Mouse (Mus musculus): Measurements from ENCODE around the gene Pak2. TPM values are rescaled to one million over a fixed set of nuclear protein-coding genes. Genes with fewer than 3 reads are reported as not detected.

The Pak2 gene
- total RNA-seq (2018; cell fraction: chromatin; rRNA removed) = 10 to 100 TPM; 53.5 to 97.8 (median 68.9) TPM
- 100 to 1,000 TPM in 6 of 26 experiments, 10 to 100 TPM in 20; 70.5 to 112 (median 93.3) TPM for total RNA-seq (2018; cell fraction: cytosol; rRNA removed)
- 100 to 1,000 TPM in 7 of 26 experiments, 10 to 100 TPM in 19; 68.7 to 134 (median 81.3) TPM for total RNA-seq (2018; cell fraction: nucleus; rRNA removed)
- polyA plus RNA-seq (2018) = 58.5 to 99.5 TPM (median 73.3 TPM) in 3 replicates

GRCm38 (mm10) chr16:32078991-32079511 is at the start of gene Pak2:
Pak2 (minus strand) TSS chr16:32079342.
- WGBS (ENCODE audit: missing documents) = under 1% methylated on average over 41 of the region's 60 CpGs
- Histone ChIP-seq H3K27ac (peak within 1 kb of the TSS; percentile 72), H3K36me3 (ENCODE audit: inconsistent target) (no peaks in the 10 kb centered on the region), H3K79me2 (ENCODE audit: inconsistent target) (peaks cover 47% of the 10 kb centered on the region), H3K4me3 (ENCODE audit: inconsistent target) (peak within 1 kb of the TSS; percentile 90)

GRCm38 (mm10) chr16:32127046-32127445 is 47.9 kb upstream of the Pak2 start:
- WGBS (ENCODE audit: missing documents) = 69% methylated on average over 4 of the region's 4 CpGs
- Histone ChIP-seq H3K4me3 (ENCODE audit: inconsistent target) (no peak overlapping the region), H3K79me2 (ENCODE audit: inconsistent target) (no peaks in the 10 kb centered on the region), H3K36me3 (ENCODE audit: inconsistent target) (no peaks in the 10 kb centered on the region), H3K27ac (no peak overlapping the region)

- Histone ChIP-seq H3K4me3 (ENCODE audit: inconsistent target) (no peak overlapping the region), H3K79me2 (ENCODE audit: inconsistent target) (no peaks in the 10 kb centered on the region), H3K36me3 (ENCODE audit: inconsistent target) (no peaks in the 10 kb centered on the region), H3K27ac (no peak overlapping the region)
- 91% methylated on average over 3 of the region's 3 CpGs for WGBS (ENCODE audit: missing documents)
Measured at GRCm38 (mm10) chr16:32125364-32125763, 46.2 kb upstream of the Pak2 start.

- 25% methylated on average over 17 of the region's 17 CpGs for WGBS (ENCODE audit: missing documents)
- Histone ChIP-seq H3K27ac (peak overlapping the region; percentile 44), H3K4me3 (ENCODE audit: inconsistent target) (no peak overlapping the region), H3K36me3 (ENCODE audit: inconsistent target) (no peaks in the 10 kb centered on the region), H3K79me2 (ENCODE audit: inconsistent target) (no peaks in the 10 kb centered on the region)
Measured at GRCm38 (mm10) chr16:32124444-32125335, 45.5 kb upstream of the Pak2 start.

- H3K79me2 ChIP-seq (ENCODE audit: inconsistent target) = no peaks in the 10 kb centered on the region
- H3K27ac ChIP-seq = no peak overlapping the region
- no peak overlapping the region for H3K4me3 ChIP-seq (ENCODE audit: inconsistent target)
- no peaks in the 10 kb centered on the region for H3K36me3 ChIP-seq (ENCODE audit: inconsistent target)
- 82% methylated on average over 7 of the region's 7 CpGs for WGBS (ENCODE audit: missing documents)
Measured at GRCm38 (mm10) chr16:32124020-32124419, 44.9 kb upstream of the Pak2 start.

GRCm38 (mm10) chr16:32120454-32120853 is 41.3 kb upstream of the Pak2 start:
- Histone ChIP-seq H3K36me3 (ENCODE audit: inconsistent target) (no peaks in the 10 kb centered on the region), H3K79me2 (ENCODE audit: inconsistent target) (no peaks in the 10 kb centered on the region), H3K27ac (no peak overlapping the region), H3K4me3 (ENCODE audit: inconsistent target) (no peak overlapping the region)
- 100% methylated on average over 3 of the region's 3 CpGs for WGBS (ENCODE audit: missing documents)

- Histone ChIP-seq H3K27ac (no peak overlapping the region), H3K4me3 (ENCODE audit: inconsistent target) (no peak overlapping the region), H3K36me3 (ENCODE audit: inconsistent target) (no peaks in the 10 kb centered on the region), H3K79me2 (ENCODE audit: inconsistent target) (no peaks in the 10 kb centered on the region)
- WGBS (ENCODE audit: missing documents) = 86% methylated on average over 5 of the region's 5 CpGs
Measured at GRCm38 (mm10) chr16:32116186-32116585, 37.0 kb upstream of the Pak2 start.

GRCm38 (mm10) chr16:32115781-32116180 is 36.6 kb upstream of the Pak2 start:
- H3K79me2 ChIP-seq (ENCODE audit: inconsistent target) = no peaks in the 10 kb centered on the region
- no peak overlapping the region for H3K4me3 ChIP-seq (ENCODE audit: inconsistent target)
- WGBS (ENCODE audit: missing documents) = 69% methylated on average over 6 of the region's 6 CpGs
- H3K36me3 ChIP-seq (ENCODE audit: inconsistent target) = no peaks in the 10 kb centered on the region
- peak overlapping the region; percentile 94 for H3K27ac ChIP-seq

GRCm38 (mm10) chr16:32114968-32115695 is 36.0 kb upstream of the Pak2 start:
- H3K36me3 ChIP-seq (ENCODE audit: inconsistent target) = no peaks in the 10 kb centered on the region
- H3K27ac ChIP-seq = peak overlapping the region; percentile 94
- 21% methylated on average over 15 of the region's 15 CpGs for WGBS (ENCODE audit: missing documents)
- no peaks in the 10 kb centered on the region for H3K79me2 ChIP-seq (ENCODE audit: inconsistent target)
- H3K4me3 ChIP-seq (ENCODE audit: inconsistent target) = no peak overlapping the region

- H3K79me2 ChIP-seq (ENCODE audit: inconsistent target) = no peaks in the 10 kb centered on the region
- no peaks in the 10 kb centered on the region for H3K36me3 ChIP-seq (ENCODE audit: inconsistent target)
- 83% methylated on average over 8 of the region's 10 CpGs for WGBS (ENCODE audit: missing documents)
- H3K27ac ChIP-seq = peak overlapping the region; percentile 94
- H3K4me3 ChIP-seq (ENCODE audit: inconsistent target) = no peak overlapping the region
Measured at GRCm38 (mm10) chr16:32114406-32114805, 35.3 kb upstream of the Pak2 start.

- under 1% methylated on average over 23 of the region's 23 CpGs for WGBS (ENCODE audit: missing documents)
- no peaks in the 10 kb centered on the region for H3K36me3 ChIP-seq (ENCODE audit: inconsistent target)
- no peaks in the 10 kb centered on the region for H3K79me2 ChIP-seq (ENCODE audit: inconsistent target)
- H3K27ac ChIP-seq = peak overlapping the region; percentile 94
- peak overlapping the region; percentile 5; the same call in 1 of the 2 replicates for H3K4me3 ChIP-seq (ENCODE audit: inconsistent target)
Measured at GRCm38 (mm10) chr16:32113541-32114218, 34.5 kb upstream of the Pak2 start.

GRCm38 (mm10) chr16:32110951-32111699 is 32.0 kb upstream of the Pak2 start:
- no peak overlapping the region for H3K4me3 ChIP-seq (ENCODE audit: inconsistent target)
- 80% methylated on average over 15 of the region's 15 CpGs for WGBS (ENCODE audit: missing documents)
- no peaks in the 10 kb centered on the region for H3K79me2 ChIP-seq (ENCODE audit: inconsistent target)
- H3K36me3 ChIP-seq (ENCODE audit: inconsistent target) = no peaks in the 10 kb centered on the region
- 0 out of 2 replicates have a peak overlapping the region, but pooled peaks have one; percentile 10 for H3K27ac ChIP-seq

- no peak overlapping the region for H3K27ac ChIP-seq
- H3K79me2 ChIP-seq (ENCODE audit: inconsistent target) = no peaks in the 10 kb centered on the region
- H3K36me3 ChIP-seq (ENCODE audit: inconsistent target) = no peaks in the 10 kb centered on the region
- 16% methylated on average over 2 of the region's 2 CpGs for WGBS (ENCODE audit: missing documents)
- no peak overlapping the region for H3K4me3 ChIP-seq (ENCODE audit: inconsistent target)
Measured at GRCm38 (mm10) chr16:32108578-32108977, 29.4 kb upstream of the Pak2 start.
